Mouse (Mus musculus): ENCODE results near the gene Gm12830.

GRCm38 (mm10) chr4:114773316-114773715 lies 48.2 kb upstream of the Gm12830 start:
- TF ChIP-seq CTCF (IDR thresholded peaks at IDR 0.05) (no peak), EP300 (IDR thresholded peaks at IDR 0.05) (no peak)
